Mouse (Mus musculus): Measurements from ENCODE around the gene Rtn2.

DNA sequence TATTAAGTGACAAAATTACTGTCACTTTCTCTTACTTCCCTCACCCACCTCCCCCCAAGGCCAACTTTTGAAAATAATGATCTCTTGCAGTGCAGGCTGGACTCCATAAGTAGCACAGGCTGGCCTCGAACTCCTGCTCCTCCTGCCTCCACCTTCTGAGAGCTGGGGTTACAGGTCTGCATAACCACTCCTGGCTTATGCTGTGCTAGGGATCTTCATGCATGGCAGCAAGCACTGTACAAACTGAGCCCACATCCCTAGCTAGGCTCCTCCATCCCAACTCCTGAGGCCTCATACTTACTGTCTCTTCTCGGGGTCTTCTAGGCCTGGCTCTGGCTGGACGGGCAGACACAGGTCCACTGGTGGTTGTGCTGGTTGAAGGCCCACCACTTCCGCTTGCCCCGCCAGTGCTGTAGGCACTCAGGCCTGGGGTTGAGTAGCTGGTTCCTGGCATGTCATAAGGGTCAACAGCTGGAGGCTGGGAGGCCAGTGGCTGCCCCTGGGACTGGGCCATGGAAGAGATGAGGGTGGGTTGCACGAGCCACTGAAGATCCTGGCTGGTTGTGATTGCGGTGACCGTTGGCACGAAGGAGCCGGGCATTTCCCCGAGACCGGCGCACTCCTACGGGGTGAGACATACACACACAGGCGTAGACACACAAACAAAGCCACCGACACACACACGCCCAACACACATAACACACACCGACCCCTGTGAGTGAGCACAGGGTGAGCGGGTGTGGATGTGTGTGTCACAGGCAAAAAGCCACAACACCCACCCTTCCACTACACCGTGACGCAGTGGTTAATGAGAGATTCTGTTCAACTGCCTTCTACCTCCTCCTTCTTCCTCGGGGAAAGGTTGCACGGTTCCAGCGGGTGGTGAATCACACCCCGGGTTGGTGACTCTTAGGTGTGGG lies 24.7 kb downstream of the Rtn2 start:
- TF ChIP-seq CTCF (IDR thresholded peaks at IDR 0.05; ENCODE audit: low read depth, low read length) (no peak), POLR2A (IDR thresholded peaks at IDR 0.05; ENCODE audit: insufficient read depth, low read length) (no peak)

Data from ES-Bruce4 (cell line).